Mouse (Mus musculus): ENCODE data around the gene Arhgap22.

Gene Arhgap22

DNA sequence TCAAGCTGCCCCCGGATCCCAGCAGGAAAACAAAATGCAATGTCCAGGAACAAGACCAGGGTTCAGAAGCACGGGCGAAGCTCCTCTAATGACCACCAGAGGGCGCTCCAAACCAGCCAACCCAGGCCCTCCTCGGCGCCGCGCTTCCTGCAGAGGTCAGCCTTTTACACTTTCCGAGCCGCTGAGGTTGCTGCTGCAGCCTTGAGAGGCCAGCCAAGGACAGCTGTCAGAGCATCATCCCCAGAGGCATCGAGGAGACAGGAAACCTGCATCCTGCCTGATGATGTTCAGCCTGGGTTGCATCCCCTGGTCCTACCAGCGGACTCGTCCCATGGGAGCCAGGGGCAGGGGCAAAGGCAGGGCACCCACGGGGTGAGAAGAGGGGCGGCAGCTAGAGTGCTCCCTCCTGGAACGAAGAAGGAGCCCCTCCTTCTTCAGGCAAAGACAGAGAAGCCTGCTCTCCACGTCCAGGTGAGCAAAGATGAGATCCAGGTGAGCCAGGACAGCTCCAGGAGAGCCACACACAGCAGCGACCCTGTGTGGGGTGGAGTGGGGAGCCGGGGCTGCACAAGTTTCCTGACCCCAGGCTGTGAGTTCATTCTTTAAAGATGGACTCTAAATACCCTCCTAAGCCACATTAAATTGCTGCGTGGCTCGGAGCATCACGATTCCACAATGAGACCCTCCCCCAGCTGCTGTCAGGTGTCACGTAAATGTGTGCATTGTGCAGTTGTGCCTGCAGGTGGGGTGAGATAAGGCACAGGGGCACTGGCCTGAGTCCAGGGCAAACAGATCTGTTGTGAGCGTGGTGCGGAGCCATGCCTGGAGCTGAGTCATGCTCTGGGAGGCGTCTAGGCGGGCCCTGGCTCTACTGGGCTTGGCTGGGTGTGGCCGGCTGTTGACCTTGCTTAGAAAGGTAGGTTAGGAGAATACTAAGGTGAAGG, at the start of gene Arhgap22:
Gene Arhgap22, plus strand, starts transcription at position 204 of the 944 bp plus-strand sequence.
- DNase-seq (ENCODE audit: extremely low spot score, low spot score): peak; percentile 87

DNA sequence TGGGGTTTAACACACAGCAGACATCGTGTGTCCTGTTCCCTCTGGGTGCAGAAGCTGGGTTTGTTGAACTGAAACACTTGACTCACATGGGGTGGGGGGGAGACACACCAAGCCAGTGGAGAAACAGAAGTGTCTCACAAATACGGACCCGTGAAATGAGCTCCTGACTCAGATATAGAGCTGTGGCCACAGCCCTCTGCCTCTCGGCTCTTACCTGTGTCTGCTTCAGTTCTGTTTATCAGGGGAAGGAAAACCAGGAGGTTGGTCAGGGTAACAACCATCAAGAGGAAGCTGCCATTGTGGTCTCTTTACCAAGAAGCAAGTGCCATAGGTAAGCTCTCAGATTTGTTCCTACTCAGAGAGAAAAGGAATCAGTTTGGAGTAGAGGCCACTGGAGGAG, 45.1 kb upstream of the Arhgap22 start:
- no peak for DNase-seq (ENCODE audit: extremely low spot score, low spot score)

DNA sequence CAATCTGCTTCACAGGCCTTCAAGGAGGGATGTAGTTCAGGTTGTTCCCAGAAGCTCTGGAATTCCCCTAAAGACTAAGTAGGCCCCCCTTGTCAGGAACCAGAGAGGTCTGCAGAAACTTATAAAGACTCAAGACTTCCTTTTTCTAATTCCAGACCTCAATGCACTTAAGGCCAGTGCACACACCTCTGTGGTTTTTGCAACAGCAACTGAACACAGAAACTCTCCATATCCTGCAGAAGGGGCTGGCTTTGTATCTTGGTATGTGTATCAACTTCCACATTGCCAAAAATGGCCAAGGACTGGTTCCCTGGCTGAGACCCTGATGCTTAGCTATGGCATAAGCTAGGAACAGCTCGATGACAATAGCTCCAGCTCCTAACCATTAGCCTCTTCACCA, 41.9 kb upstream of the Arhgap22 start:
- no peak for DNase-seq (ENCODE audit: extremely low spot score, low spot score)

DNA sequence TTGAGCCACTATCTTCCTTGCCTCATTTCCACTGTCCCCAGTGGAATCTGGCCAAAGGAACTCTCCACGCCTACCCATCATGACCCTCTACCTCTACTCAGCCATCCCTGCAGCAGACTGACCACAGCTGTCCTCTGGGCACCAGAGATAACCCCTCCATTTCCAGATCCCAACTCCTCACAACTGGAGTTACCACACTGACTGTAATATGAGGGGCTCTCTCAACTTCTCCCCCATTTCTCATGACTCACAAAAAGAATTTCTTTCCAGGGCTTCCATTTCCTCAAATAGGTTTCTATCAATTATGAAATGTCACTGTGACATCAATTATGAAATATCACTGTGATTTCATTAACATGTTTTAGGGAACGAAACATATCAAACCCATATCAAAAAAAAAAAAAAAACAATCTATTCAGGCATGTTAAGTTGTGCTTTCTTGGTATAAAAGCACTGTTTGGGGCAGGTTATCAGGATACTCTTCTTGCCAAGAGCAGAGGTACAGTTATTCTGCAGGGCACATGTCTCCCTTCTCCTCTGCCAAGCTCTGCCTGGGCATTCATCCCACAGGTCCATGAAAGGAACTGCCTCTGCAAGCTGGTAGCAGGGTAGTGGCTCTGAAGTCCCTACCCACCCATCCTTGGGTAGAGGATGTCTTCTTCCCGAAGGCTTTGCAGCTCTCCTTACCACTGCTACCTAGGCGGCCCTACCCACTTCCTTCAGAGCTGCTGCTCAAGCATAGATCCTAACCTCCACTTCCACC, 38.6 kb upstream of the Arhgap22 start:
- no peak for DNase-seq (ENCODE audit: extremely low spot score, low spot score)

DNA sequence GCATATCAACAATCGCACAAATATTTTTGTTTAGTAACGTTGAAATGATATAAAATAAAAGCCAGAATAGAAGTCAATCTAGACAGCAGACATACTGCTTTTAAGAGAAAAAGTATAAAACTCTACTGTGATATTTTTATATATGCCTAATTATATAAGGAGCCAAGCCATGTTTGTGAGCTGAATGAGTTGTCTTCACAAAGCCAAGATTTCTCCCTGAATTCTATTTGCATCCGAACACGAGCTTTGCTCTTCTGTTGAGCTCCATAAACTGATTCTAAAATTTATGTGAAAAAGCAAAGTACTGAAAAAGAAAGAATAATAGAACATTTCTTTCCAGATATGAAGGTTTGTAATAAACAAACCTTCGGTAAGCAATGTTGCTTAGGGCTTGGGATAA, 33.7 kb upstream of the Arhgap22 start:
- no peak for DNase-seq (ENCODE audit: extremely low spot score, low spot score)

DNA sequence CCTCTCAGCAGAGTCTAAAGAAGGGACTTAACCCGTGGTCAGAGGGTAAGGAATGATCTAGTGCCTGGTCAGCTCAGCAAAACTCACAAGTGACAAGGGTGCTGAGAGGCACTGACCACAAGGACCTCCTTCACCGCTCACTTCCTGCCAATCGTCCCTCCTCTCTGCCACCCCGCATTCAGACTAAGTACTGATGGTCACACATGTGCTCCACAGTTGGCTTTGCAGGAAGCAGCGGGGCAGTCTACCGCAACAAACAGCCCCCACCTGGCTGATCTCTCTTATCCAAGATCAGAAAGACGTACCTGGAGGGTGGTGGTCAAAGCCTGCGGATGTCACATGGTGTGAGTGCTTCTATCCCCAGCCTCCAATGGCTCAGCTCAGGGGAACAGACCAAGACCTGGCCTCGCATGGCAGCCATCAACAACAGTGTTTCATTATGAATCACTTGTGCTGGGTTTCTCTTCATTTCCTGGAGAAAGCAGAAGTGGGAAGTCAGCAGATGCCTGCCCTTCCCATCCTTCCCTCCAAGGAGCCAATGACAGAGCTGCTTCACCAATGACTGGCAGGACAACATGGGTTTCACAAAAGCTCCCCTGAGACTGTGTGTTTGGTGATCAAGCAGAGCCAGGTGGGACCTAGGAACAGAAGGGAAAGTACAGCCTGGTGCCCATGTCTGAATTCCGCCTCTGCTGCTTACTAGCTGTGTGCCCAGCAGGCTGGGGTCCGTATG, 28.6 kb upstream of the Arhgap22 start, which contains the start of gene Wdfy4:
Gene Wdfy4, minus strand, starts transcription at position 441 of the 733 bp plus-strand sequence.
- DNase-seq (ENCODE audit: extremely low spot score, low spot score): no peak

DNA sequence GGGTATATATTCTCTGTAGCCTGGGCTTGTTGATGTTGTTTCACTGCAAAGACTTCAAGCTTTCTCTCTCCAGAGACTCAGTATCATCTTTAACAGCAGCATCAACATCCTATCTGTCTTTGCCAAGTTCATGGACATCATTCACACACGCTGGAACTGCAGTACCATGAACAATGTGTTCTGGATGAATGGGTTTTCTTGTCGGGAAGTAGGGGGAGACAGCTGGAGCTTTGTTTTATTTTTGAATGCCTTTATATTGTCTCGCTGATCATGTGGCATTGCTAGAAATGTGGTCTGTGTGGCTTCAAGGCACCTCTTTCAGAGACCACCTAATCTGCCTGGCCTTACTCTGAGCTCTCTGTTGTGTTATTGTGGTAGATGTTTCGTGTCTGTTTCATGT, 26.6 kb upstream of the Arhgap22 start:
- no peak for DNase-seq (ENCODE audit: extremely low spot score, low spot score)

DNA sequence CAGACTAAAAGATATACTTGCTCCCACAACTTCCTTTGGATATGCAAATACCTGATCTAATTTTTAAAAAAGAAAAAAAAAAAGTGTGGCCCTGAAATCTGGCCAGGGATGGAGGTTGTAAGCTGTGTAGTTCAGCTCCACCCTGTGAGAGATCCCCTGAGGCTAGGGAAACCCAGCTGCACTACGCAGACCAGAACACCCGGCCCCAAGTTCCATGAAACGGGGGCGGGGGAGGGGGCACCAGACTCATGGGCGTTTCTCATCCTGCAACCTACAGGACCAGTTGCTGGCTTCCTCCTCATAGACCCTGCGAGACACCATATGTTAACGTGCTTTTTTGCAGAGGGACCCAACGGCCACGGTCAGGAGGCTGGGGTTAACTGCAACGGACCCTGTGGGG, 24.6 kb upstream of the Arhgap22 start:
- no peak for DNase-seq (ENCODE audit: extremely low spot score, low spot score)

DNA sequence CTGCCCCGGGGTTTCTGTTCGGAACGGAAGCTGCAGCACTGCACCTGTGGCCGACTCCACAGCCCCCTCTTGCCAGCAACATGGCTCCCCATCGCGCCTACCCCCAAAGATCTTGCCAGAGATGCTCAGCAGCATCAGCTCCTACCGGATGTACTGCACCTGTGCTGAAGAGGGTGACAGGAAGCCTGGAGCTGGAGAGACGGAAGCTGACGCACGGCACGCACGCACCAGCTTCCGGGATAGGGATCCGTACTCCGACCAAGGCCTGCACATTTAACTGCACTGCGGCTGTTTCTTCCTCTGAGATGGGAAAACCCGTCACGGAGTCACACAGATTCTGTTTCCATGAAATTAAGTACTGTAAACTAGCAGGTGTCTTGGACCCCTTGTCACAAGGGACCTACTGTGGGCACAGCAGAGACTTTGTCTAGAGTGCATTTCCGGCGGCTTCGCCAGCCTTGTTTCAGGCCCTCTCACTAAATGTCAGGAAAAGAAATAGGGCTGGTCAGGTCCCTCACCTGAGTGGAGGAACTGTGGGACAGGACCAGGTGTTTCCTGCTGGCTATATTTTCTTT, 23.9 kb upstream of the Arhgap22 start:
- DNase-seq (ENCODE audit: extremely low spot score, low spot score): no peak

DNA sequence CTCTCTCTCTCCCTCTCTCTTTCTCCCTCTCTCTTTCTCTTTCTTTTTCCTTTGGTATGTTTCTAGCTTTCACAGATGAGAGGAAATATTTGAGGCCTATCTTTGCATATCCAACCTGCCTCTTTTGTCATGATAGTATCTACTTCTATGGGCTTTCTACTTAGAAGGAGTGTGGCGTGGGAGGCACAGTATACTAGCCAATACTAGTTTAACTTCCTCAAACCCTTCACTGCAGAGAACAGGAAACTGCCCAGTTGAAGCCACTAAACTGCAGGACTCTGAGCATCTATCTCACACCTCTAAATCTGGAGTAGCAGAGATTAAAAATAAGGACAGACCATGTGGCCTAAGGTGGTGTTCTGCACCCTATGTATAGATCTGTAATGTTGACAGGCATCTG, 23.2 kb upstream of the Arhgap22 start:
- DNase-seq (ENCODE audit: extremely low spot score, low spot score): no peak

DNA sequence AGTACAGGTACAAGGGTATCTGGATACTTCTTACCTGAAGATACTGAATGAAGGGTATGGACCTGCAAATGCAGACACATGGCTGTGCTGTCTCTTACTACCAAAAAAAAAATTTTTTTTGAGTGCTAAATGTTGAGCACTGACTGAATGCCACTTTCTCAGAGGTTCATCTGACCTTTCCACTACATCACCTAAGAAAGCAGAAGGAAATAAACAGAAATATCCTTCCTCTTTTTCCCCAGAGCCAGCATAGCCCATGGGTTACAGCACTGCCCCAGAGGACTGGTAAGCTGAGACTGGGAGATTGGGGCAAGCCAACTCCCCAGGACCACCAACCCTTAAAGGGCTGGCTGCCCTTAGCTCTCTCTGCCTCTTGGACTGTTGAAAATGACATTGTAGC, 20.1 kb upstream of the Arhgap22 start:
- DNase-seq (ENCODE audit: extremely low spot score, low spot score): no peak

DNA sequence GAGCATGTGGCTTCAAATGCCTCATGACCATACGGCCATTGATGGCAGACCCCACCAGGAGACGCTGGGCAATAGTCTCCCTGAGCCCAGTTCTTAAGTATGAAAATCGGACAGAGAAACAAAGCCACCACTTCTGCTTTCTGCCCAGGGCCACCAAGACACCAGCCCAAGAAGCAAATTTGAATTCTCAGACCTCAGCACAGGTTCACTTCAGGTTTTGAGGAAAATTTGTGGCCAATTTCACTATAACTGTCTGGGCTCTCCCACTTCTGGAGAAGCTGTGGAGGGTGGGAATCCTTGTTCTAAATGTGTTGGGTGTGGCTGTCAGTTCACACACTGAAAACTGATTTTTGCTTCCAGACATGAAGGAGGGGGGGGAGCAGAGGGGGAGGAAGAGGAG, 19.6 kb upstream of the Arhgap22 start:
- no peak for DNase-seq (ENCODE audit: extremely low spot score, low spot score)

DNA sequence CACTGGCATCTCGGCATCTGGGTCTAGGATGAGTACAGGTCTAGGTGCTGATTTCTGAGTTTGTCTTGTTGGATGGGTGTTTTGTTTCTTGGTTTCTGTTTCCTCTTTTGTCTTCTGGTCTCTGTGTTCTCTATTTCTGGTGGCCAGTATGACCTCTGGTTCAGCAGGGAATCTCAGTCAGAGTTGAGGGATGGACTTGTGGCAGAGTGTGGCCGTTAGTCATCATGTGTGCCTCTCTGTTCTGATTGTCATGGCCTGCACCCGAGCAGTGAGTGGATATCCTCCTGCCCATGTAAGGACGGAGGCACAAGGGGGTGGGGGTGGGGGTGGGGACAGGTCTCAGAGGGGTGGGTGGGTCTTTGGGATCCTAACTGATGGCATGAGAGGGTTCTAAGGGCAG, 11.7 kb upstream of the Arhgap22 start:
- DNase-seq (ENCODE audit: extremely low spot score, low spot score): no peak

DNA sequence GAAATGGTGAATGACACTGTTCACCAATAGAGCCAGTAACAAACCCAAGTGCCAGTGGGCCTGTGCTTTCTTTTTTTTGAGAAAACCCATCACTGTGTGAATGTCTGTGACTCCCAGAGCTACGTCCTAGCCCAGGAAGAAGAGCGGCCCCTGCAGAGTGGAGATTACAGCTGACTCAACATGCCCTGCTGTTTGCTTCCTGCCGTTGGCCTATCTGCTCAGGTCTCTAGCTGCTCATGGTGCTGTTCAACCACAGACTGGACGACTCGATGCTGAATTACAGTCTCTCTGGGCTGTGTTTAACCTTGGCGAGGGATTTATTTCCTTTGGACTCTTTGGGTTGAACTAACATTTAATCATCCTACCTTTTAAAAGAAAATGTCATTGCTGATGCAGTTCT, 10.9 kb upstream of the Arhgap22 start:
- no peak for DNase-seq (ENCODE audit: extremely low spot score, low spot score)

DNA sequence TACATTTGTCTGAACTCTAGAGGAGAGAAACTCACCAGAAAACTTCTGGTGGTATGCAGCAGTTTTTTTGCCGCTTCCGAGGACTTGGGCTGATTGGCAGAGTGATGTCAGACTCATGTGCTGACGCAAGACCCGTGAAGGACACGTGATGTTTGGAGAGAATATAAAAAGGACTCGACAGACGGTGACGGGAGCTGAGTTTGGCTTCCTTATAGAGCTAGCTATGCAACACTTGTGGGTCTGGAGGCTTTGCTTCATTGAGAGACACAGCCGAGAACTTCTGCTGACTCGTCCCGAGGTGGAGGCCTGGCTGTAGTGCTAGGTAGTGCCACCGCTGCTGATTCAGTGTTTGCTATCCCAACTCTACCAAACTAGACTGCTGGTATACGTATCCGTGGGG, 10.0 kb upstream of the Arhgap22 start:
- no peak for DNase-seq (ENCODE audit: extremely low spot score, low spot score)

DNA sequence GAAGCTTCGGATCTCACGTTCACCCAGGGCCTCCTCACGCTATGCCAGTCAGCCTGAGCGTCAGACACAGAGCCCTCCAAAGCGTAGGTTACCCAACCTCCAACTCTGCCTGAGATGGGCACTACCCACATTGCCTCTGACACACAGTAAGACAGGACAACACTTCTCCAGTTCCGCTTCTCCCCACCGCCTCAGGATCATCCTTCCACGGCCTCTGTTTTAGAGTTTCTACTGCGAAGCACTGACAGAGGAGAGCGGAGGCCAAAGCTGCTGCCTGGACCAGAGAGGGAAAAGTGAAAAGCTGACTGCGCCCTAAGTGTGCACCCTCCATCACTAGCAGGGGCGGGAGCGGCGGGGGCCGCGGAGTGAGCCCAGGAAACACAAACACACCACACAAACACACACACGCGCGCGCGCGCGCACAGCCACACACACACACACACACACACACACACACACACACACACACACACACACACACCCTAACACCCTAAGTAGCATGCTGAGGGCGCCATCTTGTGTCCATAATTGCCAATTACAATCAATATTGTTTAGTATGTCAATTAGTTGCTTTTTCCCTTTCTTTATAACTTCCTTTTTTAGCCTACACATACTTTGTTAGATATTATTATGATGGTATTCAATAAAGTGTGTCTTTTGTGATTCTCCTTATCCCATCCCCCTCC, 8.4 kb upstream of the Arhgap22 start:
- peak; percentile 31 for DNase-seq (ENCODE audit: extremely low spot score, low spot score)

DNA sequence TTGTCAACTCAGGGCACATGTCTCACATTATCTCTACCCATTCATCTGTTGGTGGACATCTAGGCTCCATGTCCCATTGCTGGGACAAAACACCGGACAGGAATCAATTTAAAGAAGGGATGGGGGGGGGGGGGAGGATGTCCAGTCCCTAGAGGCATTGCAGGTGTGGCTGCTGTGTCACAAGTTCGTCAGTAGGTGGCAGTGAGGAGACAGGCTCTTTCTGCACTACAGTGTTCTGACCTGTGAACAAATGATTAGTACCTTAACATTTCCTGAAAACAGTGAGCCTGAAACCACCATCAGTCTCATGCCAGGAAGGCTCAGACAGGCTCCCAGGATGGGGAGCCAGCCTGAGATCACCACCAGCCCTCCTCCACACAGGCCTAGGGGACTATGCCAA, 6.8 kb upstream of the Arhgap22 start:
- no peak for DNase-seq (ENCODE audit: extremely low spot score, low spot score)

DNA sequence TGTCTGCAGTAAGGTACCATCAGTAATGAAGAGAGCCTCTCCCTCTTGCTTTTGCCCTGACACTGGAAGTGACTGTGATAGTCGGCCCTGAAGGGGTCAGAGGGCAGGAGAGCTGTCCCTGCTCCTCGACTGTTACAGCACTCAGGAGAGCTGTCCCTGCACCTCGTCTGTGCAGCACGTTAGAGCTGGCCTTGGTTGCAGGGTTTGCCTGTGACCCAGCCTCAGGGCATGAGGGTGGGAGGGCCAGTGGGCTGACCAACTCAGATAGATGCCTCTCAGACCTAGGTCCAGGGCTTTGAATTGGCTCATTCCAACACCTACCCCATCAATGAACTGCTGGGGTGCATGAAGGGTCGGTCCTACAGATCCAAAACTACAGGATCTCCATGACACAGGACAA, 5.5 kb upstream of the Arhgap22 start:
- DNase-seq (ENCODE audit: extremely low spot score, low spot score): no peak

DNA sequence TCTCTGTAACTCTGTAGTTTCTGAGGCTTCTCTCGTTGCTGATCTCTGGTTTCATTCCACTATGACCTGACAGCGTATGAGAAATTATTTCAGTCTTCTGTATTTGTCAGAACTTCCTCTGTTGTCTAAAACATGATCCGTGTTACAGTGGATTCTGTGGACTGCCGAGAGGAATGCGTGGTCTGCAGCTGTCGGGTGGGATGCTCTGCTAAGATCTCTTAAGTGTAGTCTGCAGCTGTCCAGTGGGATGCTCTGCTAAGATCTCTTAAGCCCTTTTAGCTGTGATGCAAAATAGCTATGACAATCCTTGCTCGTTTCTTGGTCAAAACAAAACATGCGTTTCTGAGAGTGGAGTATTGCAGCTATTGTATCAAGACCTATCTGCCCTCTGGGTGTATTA, 3.0 kb upstream of the Arhgap22 start:
- no peak for DNase-seq (ENCODE audit: extremely low spot score, low spot score)

DNA sequence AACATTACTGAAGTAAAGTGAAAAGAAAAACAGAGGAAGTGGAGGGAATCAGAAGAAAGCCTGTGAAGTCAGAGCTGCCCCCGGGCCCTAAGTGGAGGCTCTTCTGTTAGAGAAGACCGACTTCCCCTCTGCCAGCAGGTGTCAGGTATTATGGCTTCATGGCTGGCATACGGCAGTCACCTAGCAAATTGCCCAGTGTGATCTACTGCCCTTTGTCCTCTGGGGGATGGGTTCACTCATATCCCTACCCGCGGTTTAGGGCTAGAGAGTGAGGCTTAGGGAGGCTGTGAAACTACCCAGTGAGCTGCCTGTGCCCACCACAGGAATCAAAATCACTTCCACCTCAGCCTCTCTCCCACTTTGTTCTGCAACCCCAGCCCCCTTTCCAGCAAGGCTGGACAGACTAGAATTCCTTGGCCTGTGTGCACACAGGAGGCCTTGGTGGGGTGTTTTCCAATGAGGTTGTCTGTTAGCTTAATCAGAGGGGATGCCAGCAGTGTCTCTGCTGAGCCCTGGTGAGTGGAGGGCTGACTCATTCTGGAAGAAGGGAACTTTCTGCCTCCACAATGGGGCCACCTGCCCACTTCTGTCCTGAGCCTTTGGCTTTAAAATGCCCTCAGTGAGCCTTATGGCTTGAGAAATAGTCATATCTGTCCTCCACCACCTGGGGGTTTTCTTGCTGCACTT, 1.4 kb upstream of the Arhgap22 start:
- DNase-seq (ENCODE audit: extremely low spot score, low spot score): no peak
